Mouse (Mus musculus) gastrocnemius, postnatal 25 days (tissue): ENCODE measurements around the gene Nlgn1. TPM values are rescaled to one million over a fixed set of nuclear protein-coding genes. Genes with fewer than 3 reads are reported as not detected.

ENCODE experiments used
- DNase-seq: peaks from one replicate; pipeline ENCODE4 v3.0.0; 2022
- total RNA-seq, 2 experiments: library from RNA; stranded (reverse); gene quantifications; 1 replicate in 1 of 2; 2 replicates in 1 of 2; pipeline ENCODE4 v1.2.3; 2021

Nlgn1 gene
- total RNA-seq, 2 experiments from 2014 or later: 0.26 TPM; not detected in 1

GRCm38 (mm10) chr3:26201410-26201809 is 130.8 kb downstream of the Nlgn1 start:
- no peak for DNase-seq

DNA sequence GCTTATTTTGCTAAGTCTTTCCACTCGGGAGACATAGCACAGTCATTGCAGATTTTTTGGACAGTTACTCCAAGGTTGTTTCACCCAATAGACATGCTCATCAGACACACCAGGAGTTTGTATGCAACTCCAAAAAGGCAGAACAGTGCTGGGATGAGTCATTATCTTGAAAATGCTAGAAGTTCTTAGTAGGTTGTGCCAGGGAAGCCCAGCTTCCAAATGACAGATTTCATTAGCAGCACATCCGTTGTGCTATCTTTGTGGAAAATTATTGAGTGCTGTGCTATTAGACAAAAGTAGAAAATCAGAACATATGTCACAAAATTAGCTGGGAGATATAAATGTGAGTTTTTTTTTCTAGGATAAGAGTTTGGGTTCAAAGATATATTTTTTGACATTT is 137.3 kb downstream of the Nlgn1 start:
- no peak for DNase-seq

- no peak for DNase-seq
Measured at GRCm38 (mm10) chr3:26181013-26181412, 151.2 kb downstream of the Nlgn1 start.

- no peak for DNase-seq
Measured at GRCm38 (mm10) chr3:26175371-26175770, 156.9 kb downstream of the Nlgn1 start.

DNA sequence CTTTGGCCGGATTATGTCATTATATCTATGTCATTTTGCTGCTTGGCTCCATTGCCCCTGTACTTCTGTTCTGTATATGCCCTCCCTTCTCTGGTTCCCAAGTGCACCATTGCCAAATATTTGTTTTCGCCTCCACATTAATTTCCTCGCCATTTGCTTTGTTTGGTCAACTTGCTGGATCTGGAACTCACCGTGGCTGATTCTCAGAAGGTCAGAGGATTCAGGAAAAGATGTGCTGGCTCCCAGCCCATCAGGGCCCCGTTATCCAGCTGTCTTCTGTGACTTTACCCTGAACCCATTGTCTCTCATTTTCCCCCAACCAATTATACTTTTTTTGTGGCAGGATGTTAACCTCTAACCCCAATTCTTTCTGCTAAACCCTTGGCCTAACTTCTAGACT is 158.0 kb downstream of the Nlgn1 start:
- no peak for DNase-seq

GRCm38 (mm10) chr3:26173613-26174012 is 158.6 kb downstream of the Nlgn1 start:
- DNase-seq: no peak

GRCm38 (mm10) chr3:26166711-26167110 is 165.5 kb downstream of the Nlgn1 start:
- DNase-seq: no peak

- no peak for DNase-seq
Measured at GRCm38 (mm10) chr3:26153782-26154181, 178.5 kb downstream of the Nlgn1 start.

GRCm38 (mm10) chr3:26153036-26153741 is 179.1 kb downstream of the Nlgn1 start:
- no peak for DNase-seq

GRCm38 (mm10) chr3:26152510-26153035 is 179.7 kb downstream of the Nlgn1 start:
- DNase-seq: no peak

DNA sequence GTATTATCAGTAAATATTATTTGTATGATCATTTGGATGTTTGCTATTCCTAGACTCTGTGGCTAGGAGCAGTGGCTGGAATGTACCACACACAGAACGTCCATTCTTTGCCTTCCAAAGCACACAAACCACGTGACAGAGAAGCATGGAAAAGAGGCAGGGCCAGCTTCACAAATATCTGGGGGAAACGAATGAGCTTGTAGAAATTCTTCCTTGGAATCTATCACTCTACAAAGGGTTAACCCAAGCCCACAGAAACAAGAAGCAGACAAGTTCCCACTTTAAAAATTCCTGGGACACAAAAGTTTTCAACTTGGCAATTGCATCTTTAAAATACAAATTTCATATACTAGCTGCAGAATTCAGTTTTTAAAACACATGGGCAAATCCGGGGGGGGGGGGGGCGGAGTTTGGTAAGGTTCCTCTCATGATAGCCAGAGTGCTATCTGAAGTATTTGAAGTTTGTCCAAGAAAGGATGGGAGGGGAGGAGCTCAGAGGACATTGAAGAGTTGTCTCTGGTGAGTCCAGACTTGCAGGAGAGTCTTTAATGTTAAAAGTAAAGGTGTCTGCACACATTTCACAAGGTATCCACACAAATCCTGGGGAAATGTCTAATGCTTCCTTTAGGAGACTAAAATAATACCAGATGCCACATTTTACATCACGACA is 180.8 kb downstream of the Nlgn1 start:
- no peak for DNase-seq

DNA sequence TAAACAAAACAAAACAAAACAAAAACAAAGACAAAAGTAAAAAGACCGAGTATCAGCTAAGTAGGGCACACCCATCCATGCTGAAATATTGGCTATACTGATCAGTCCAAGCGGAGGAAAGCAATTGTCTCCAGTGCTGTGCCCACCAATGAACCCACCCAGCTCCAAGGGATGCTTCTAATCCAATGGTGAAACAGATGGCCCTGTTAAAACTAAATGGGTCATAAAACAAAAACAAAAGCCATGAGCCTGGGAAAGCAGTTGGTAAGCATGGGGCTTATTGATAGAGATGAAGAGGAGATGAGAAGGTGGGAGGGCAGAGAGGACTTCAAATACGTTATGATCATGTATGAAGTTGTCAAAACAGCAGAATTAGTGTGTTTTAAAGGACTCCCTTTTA is 186.1 kb downstream of the Nlgn1 start:
- no peak for DNase-seq

GRCm38 (mm10) chr3:26145441-26145840 is 186.8 kb downstream of the Nlgn1 start:
- DNase-seq: no peak

DNA sequence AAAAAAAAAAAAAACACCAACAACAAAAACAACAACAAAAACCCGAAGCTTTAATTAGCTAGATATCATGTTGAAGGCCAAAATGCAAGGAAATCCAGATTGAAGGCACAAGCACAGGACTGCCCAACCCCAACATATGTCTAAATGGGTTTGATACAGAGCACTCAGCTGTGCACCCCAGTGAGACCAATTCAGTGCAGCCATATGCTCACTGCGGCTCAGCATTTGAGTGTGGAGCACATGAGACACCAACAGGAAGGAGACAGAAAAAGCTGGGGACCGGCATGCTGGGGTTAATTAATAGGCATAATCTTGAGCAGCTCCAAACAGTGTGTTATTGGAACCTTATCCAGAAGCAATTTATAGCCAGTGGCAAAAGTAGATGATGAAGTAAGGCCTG is 190.7 kb downstream of the Nlgn1 start:
- DNase-seq: no peak

- no peak for DNase-seq
Measured at GRCm38 (mm10) chr3:26134839-26135651, 197.2 kb downstream of the Nlgn1 start.

DNA sequence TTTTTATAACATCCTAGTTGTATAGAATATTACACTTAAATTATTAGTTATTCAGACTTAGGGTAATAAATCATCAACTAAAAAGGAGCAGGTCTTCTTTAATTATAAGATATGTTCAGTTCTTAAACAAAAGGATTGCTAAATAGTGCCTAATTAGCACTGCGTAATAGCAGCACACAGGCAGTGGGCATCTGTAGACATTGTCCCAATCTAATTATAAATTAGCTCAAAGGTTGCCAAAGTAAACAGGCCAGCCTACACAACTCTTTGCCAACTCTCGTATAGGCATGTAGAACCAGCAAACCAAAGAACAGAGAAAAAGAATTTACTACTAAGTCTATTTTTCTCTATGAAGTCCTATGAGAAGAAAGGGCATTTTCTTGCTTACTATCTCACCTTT is 201.3 kb downstream of the Nlgn1 start:
- no peak for DNase-seq

GRCm38 (mm10) chr3:26129455-26129854 is 202.8 kb downstream of the Nlgn1 start:
- DNase-seq: no peak

GRCm38 (mm10) chr3:26117071-26117470 is 215.2 kb downstream of the Nlgn1 start:
- DNase-seq: no peak

DNA sequence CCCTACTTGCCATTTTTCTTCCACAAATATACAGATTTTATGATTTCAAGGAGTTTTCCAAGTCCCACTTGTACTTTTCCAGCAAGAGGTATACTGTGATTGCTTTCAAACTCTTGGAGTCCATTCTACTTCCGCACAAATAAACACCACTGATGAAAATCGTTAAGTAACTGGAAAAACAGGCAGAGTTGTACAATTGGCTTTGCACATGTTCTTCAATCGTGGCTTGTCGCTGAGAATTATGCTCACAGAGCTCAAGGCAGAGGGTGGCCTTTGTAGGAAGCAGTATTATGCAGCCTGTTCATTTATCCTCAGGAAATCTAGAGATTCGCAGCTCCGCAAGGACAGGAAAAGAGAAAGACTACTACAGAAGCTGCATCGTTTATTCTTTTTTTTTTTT is 225.9 kb downstream of the Nlgn1 start:
- no peak for DNase-seq

DNA sequence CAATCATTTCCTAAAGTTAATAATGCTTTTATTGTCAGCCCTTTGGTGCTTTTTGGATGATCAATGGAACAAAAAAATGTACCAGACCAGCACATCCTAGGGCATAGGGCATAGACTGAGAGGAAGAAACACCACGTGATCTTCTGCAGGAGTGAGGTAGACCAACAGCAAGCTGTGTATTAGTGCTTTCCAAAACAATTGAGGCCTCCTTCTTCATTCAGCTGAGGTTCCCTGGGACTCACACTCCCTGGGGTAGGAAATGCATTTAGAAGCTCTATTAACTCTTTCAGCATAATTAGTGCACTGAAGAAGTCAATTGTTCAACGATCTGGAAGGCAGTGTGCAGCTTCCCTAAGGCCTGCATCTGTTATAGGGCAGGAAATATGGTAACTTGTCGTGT is 226.7 kb downstream of the Nlgn1 start:
- no peak for DNase-seq

DNA sequence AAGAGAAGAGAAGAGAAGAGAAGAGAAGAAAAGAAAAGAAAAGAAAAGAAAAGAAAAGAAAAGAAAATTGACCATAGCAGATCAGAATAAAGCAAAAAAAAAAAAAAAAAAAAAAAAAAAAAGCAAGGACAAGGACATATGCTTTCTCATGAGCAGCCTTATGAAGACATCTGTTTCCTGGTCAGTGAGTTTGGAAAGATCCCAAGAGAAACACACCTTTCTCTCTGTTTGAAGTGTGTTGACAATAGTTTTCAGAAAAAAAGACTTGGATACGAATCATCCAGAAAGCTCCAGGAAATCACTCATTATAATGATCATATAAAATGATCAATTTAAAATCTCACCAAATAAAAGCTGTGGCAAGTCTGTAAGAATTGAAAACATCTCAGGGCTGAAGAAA is 230.0 kb downstream of the Nlgn1 start:
- no peak for DNase-seq

DNA sequence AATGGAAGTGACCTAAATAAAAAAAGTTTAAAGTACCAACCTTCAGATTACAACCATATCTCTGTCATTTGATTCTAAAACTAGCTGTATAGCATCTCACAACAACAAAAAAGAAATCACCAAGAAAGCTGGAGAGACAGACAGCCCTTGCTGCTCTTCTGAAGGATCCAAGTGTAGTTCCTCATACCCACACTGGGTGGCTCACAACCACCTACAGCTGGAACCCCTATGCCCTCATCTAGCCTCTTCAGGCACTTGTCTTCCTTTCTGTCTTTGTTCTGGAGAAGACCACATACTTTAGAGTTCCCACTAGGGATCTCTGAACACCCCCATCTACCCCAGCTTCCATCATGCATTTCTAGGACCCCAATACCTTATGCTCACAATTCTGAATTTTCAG is 236.7 kb downstream of the Nlgn1 start:
- DNase-seq: no peak

- DNase-seq: no peak
Measured at GRCm38 (mm10) chr3:26069366-26069765, 262.9 kb downstream of the Nlgn1 start.
